Mouse (Mus musculus) brain, embryonic 18.5 days (tissue): ENCODE results near the gene Ercc6.

Experiments
- DNase-seq: peaks from one replicate; pipeline ENCODE4 v3.0.0-alpha.2; 2012; ENCODE audit warnings: low read depth, low spot score

The Ercc6 gene

GRCm38 (mm10) chr14:32513336-32514032 is at the start of gene Ercc6:
Gene Ercc6 (plus strand): TSS chr14:32513521.
- peak; percentile 83 for DNase-seq

DNA sequence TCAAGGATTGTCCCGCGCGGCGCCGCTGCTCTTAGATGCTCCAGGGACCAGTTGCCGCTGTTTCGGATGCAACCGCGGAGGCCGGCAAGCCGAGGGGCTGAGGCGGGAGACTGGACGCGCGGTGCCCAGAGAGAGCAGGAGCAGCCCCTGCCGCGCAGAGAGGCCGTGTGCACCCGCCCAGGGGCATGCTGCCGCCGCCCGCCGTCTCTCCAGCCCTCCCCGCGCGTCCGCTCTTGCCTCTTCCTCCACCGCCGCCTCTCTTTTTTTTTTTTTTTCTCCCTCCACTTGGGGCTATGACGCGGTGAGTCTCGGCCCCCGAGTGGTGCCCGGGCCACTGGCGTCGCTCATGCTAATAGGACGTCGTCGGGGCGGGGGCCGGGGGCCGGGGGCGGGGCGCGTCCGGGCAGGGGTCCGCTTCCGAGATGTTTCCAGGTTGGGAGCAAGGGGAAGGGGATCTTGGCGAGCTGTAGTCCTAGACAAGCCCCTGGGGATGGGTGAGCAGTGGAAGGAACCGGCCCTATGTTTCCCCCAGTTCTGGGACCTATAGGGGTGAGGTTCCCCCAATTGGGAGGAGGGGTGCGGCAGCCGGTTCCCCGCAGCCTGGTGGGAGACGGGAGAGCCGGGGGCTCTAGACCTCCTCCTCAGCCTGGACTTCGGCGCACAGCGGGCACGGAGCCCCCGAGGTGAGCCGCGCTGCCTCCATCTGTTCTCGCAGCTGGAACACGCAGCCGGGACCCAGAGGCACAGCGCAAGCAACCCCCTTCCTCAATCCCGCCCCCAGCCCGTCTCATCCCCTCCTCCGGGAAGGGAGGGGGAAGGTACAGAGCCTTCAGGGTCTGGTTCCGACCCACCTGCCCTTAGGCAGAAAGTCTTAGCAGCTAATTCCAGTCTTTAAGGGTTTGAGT is 48.5 kb upstream of the Ercc6 start, which contains the start of gene Slc18a3:
Gene Slc18a3, minus strand, starts transcription at position 250 of the 905 bp plus-strand sequence.
- no peak for DNase-seq

GRCm38 (mm10) chr14:32465506-32465870 is 47.8 kb upstream of the Ercc6 start:
- DNase-seq = no peak

DNA sequence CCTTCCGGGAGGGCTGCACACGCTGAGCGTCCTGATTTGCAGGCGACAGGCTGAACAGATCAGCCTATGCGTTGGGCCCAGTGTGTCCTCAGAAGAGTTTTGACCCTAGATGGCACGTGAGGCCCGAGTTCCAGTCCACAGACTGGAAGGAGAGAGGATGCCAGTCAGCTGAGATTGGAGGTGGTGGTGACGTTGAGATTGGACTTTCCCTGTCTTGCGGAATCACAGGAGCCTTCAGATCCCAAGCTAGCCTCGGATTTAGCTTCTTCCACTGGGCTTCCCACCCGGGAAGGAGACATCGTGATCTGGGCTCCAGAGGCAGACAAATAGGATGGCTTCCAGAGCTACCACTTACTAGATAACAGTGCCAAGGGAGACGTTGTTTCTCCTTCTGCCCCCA is 47.4 kb upstream of the Ercc6 start, which contains the start of gene Chat:
Gene Chat, minus strand, starts transcription at position 101 of the 400 bp plus-strand sequence.
- no peak for DNase-seq

DNA sequence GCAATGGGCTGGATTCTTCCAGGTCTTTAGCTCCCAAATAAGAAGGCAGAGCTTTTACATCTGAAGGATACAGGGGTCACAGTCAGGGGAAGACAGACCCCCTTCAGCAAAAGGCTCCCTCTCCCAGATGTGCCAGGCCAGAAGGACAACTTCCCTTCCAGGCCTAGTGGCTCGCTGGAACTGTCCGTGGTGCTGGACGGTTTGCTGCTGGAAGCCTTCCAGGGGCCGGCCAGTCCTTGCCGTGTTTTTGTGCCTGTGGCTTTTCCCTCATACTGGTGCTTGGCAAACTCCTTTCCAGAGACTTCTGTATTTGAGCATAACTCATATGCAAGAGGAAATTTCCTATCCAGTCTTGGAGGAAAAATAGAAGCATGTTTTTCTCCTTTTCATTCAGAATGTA is 45.7 kb upstream of the Ercc6 start:
- DNase-seq = no peak

DNA sequence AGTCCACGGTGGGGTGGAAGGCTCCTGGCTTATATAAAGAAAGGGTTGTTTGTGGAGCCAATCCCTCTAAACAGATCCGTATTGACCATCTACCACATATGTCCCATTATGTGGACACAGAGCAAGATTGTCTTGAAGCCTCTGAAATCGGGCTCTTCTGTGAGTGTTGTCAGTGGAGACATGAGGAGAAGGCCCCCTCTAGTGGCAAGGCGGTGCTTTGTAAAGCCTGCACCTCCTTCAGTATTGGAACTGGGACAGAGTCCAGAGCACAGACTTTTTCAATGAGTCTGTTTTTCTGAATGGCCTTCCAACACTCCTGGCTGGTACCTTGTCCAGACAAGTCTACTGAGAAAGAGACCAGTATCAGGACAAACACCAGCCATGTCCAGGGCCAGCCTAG is 40.3 kb upstream of the Ercc6 start:
- peak; percentile 46 for DNase-seq

- DNase-seq = no peak
These were observed 36.8 kb upstream of the Ercc6 start for GRCm38 (mm10) chr14:32476559-32476958.

GRCm38 (mm10) chr14:32477581-32477980 is 35.7 kb upstream of the Ercc6 start:
- no peak for DNase-seq

DNA sequence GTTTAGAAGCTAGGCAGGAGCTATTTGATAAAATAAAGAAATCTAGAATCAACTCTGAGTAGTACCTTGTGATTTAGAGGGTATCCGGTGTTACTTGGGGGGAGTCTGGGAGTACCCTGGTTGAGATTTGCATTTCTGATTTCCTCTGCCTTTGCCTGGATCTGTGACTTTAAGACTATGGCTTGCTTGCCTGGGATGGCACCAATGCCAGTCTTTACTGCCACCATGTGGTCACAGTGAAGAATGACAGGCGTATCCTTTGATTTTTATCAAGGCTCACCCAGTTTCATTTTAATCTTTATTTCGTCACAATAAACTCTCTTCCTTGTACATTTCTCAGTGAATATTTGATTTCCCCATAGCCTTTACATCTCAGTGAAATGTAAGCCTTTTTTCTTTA is 31.3 kb upstream of the Ercc6 start:
- peak; percentile 28 for DNase-seq

DNA sequence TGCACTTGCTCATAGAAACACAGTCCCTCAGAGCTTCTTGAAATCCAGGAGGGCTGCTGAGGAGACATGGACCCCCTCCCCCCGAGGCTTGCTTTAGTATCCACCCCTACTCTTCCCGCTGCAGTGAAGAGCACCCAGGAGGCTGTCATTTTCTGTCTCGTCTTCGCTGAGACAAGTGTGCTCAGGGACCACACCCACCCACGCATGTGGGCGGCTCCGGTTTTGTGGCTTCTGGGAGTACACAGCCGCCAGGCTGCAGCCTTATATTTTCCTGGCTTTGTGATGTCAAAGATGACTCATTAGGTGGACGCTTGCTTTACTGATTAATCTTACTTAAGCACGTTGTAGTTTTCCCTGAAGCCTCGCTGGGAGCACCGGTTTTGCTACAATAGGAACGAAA is 20.8 kb upstream of the Ercc6 start:
- no peak for DNase-seq

DNA sequence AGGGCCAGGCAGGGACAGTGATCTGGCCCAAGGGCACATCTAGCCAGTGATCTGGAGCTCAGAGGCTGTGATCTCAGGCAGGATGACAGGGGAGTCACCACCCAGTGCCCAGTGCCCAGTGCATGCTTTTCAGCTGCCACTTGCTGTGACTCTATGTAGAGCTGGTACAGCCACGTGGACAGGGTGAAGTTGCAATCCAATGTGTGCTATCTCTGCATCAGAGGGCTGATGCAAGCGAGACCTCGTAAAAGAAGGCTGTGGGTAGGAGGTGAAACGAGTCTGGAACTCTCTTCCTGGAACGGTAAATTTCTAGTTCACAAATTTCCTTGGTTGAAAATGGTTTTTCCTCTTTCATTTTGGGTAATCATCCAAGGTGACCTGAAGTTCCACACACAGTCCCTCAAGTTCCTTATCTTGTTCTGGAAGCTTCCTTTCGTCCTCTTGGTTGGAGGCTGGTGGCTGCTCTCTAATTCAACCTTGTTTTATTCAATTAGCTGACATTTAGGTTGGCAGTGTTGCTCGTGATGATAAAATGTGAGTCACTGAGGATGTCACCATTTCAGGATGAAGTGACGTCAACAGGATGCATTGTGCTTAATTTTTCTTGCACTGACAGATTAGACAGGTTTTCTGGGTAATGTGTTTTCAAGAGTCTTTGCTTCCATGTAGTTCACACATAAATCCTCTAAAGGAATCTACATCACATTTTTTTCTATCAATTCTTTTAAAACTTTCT is 17.0 kb upstream of the Ercc6 start:
- no peak for DNase-seq

DNA sequence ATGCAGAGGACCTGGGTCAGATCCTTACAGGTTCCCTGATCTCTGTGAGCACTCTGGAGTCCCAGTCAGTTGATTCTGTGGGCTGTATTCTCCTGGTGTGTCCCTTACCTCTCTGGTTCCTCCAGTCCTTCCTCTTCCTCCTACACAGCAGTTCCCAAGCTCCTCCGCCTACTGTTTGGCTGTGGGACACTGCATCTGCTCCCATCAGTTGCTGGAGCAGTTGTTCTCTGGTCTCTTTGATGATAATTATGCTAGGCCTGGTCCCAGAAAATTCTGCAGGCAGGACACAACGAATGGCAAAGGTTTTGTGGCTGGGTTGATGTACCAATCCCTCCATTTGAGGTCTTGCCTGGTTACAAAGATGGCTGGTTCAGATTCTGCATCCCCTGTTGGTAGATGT is 12.0 kb upstream of the Ercc6 start:
- DNase-seq = no peak

GRCm38 (mm10) chr14:32502764-32503688 is 10.3 kb upstream of the Ercc6 start:
- no peak for DNase-seq

DNA sequence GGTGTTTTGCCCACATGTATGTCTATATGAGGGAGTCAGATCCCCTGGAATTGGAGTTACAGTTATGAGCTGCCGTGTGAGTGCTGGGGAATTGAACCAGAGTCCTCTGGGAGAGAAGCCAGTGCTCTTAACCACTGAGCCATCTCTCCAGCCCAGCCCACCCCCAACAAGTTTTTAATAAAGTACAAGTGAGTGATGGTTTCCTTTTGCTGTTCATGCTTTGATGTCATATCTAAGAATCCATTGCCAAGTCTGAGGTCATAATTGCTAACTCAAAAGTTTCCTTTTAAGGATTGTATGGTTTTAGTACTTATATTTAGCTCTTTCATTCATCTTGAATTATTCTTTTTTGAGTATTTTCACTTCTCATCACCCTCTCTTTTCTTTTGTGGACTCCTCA is 9.4 kb upstream of the Ercc6 start:
- no peak for DNase-seq

DNA sequence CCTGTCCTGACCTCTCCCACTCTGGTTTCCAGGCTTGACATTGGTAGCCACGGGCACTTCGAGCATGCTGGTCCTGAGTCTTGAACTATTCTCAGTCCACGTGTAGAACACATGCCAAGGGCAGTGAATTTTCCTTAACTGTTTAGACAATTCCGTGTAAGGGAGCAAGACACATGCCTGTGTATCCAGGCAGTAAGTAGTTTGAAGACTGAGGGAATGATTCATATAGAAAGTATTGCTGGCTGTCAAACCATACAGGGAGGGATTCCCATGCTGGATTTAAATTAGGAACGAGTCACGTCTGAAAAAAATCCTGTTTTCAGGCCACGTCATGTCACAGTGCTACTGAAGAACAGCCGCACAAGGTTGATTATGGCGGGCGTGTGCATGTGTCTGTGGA is 7.0 kb upstream of the Ercc6 start:
- no peak for DNase-seq

- no peak for DNase-seq
These were observed 6.1 kb upstream of the Ercc6 start for GRCm38 (mm10) chr14:32507216-32507615.

GRCm38 (mm10) chr14:32508105-32508835 is 5.1 kb upstream of the Ercc6 start:
- no peak for DNase-seq

DNA sequence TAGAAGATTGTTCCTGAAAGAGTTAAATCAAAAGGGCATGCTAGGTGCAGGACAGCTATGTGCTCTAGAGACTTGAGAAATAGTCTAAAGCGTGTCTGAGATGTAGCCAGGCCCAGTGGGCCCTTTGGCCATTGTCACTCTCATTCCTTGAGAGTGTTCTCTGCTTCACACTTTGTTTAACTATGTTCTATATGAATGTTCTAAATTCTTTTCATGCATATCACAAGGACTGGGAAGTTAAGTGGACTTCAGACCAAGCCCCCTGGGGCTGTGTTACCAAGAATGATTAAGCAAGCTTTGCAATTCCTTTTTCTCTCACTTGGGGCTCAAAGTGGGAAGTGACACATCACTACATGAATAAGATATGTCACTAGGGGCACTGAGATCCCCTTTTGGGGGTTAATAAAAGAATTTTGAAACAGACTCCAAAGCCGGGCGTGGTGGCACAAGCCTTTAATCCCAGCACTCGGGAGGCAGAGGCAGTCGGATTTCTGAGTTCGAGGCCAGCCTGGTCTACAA is 3.8 kb upstream of the Ercc6 start:
- no peak for DNase-seq

DNA sequence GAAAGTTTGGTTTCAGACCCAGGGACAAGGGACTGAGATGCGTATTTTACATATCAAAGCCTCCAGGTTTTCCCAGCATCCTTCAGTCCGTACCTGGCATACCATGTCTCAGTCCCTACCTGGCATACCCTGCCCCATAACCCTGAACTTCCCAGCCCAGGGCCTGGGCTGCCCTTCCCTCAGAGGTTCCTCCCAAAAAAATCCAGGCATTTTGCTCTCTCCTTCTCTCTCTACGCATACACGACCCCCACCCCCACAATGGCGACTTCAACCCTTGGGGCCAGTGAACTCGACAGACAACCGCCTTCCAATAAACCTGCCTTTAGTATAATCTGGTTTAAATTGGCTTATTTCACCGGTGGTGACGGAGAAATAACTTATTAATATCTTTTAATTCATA is 409 bp upstream of the Ercc6 start:
- DNase-seq = no peak

GRCm38 (mm10) chr14:32516086-32516485 is 2.8 kb downstream of the Ercc6 start:
- DNase-seq = no peak
